Mouse (Mus musculus) small intestine, adult 2 months (tissue): ENCODE measurements around the gene Bola2.

Experiments
- CTCF ChIP-seq: fragments of 200-500 bp; IDR thresholded peaks from 2 replicates; pipeline ENCODE4 v1.5.1; 2012; ENCODE audit warnings: low read depth, mild to moderate bottlenecking, control low read depth, inconsistent platforms, low read length, moderate library complexity, mixed read lengths; ENCODE audit not compliant: insufficient replicate concordance, insufficient read length; ENCODE audit errors: extremely low read depth
- POLR2A ChIP-seq: fragments of 200-500 bp; IDR thresholded peaks from 2 replicates; pipeline ENCODE4 v1.6.1; 2012; ENCODE audit warnings: low read depth, mild to moderate bottlenecking, control low read depth, inconsistent platforms, low read length, moderate library complexity

DNA sequence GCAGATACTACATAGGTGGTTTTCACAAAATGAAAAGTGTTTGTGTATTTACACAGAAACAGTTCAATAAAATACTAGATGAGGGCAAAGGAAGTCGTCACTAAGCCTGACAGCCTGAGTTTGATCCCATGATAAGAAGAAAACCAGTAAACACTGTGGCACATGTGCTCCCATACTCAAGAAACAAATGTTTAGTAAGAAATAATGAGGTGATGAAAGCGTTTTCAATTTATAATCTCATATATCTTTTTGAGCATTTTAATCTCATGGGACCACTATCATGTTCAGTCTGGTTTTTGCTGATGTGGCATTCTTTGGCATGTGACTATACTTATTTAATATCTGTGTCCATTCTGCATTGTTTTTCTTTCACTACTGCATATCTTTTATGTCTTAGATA is 41.2 kb upstream of the Bola2 start:
- no peak for TF ChIP-seq CTCF
- TF ChIP-seq POLR2A, result no peak
